Mouse (Mus musculus): Measurements from ENCODE around the gene Clmn.

DNA sequence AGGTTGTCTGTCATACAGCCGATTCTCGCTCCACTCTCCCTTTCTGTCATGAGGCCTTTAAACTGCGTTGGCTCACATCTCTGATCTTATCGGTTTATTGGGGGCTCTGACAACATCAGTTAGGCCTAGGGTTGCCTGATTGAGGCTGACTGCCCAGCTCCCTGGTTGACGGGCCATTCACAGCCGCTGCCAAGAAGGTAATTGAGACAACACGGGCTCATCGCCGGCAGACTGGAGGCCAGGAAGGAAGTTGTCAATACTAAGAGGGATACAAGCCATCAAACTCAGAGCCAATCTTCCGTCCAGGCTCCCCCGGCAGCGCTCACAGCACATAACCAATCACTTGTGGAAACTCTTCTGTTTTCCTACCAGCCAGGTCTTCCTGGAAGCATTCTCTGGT lies 71.4 kb downstream of the Clmn start:
- TF ChIP-seq POLR2A (IDR thresholded peaks at IDR 0.05; ENCODE audit: insufficient read depth, low read depth, low read length) = no peak
- TF ChIP-seq CTCF (IDR thresholded peaks at IDR 0.05) = no peak
- TF ChIP-seq EP300 (IDR thresholded peaks at IDR 0.05; ENCODE audit: insufficient read depth, low read depth, low read length) = no peak

All from heart, adult 2 months (tissue).